Mouse (Mus musculus) gastrocnemius, postnatal 14 days (tissue): ENCODE data around the gene Fam71b. TPM values are rescaled to one million over a fixed set of nuclear protein-coding genes. Genes with fewer than 3 reads are reported as not detected.

Experiments
- total RNA-seq, 2 experiments: library from RNA; stranded (reverse); gene quantifications; 2 replicates each; pipeline ENCODE4 v1.2.3; 2021

The Fam71b gene
- total RNA-seq, 2 experiments from 2014 or later, result not detected

Other genes with a start within 250 kb of the Fam71b start
- under 1 TPM; 0.07 to 0.21 TPM for gene Nipal4, start 230.1 kb upstream of the Fam71b start, total RNA-seq
- not detected for gene Fndc9, start 161.0 kb upstream of the Fam71b start, total RNA-seq
- under 1 TPM; 0.49 to 0.70 TPM for gene Cyfip2, start 83.7 kb upstream of the Fam71b start, total RNA-seq
- under 1 TPM; 0.08 to 0.20 TPM for gene Itk, start 7.0 kb upstream of the Fam71b start, total RNA-seq
- gene Med7, start 40.4 kb downstream of the Fam71b start, total RNA-seq, result 10 to 100 TPM; 15.6 to 16.6 TPM
- gene Havcr2, start 58.4 kb downstream of the Fam71b start, total RNA-seq, result not detected
- not detected for gene Gm12169, start 127.7 kb downstream of the Fam71b start, total RNA-seq
- not detected for gene BC053393, start 175.0 kb downstream of the Fam71b start, total RNA-seq
- not detected for gene Dppa1, start 232.7 kb downstream of the Fam71b start, total RNA-seq